In the genomic region with DNA sequence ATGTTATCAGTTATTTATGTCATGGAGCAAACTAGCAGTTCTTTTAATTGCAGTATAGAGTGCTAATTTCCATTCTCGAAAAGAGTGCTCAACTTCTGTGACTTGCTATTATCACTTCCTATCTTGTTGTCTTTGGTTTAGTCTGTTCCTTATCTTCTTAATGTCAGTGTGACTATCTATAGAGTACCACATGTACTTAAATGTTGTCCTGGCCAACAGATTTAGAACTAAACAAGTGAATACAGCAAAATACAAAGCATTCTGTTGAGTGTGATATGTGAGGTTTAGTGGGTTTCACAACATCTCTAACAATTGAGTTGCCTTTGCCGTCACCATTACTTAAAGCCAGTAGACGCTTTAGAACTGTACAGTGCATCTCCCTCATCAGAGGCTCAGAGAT, we compare ENCODE assay signal across 37 mouse cellular contexts. TPM values are rescaled to one million over a fixed set of nuclear protein-coding genes. Genes with fewer than 3 reads are reported as not detected.
"Had no signal": no experiment of that assay in that cellular context is flagged by ENCODE, and none has a peak within 500 bp of the region (broad histone marks: within the 10 kb centered on the region; RNA-seq: fewer than 3 reads in every experiment).

No protein-coding gene starts in this region.

- H3K27me3 ChIP-seq: limb, embryonic 12.5 days; limb, embryonic 13.5 days; limb, embryonic 15.5 days; liver, embryonic 12.5 days; liver, embryonic 13.5 days; liver, embryonic 15.5 days; lung, embryonic 15.5 days; megakaryocyte, embryonic 14.5 days; midbrain, embryonic 12.5 days; midbrain, embryonic 13.5 days; midbrain, embryonic 15.5 days; neural tube, embryonic 12.5 days had no signal

- ATAC-seq: liver, embryonic 12.5 days; liver, postnatal 0 days; lung, postnatal 0 days; midbrain, embryonic 13.5 days; midbrain, embryonic 15.5 days; midbrain, embryonic 16.5 days had no signal

- H3K27ac ChIP-seq: limb, embryonic 10.5 days; limb, embryonic 12.5 days; limb, embryonic 13.5 days; limb, embryonic 15.5 days; liver, embryonic 12.5 days; liver, embryonic 13.5 days; liver, embryonic 14.5 days; liver, embryonic 15.5 days; lung, embryonic 15.5 days; macrophage; midbrain, embryonic 10.5 days; midbrain, embryonic 12.5 days; midbrain, embryonic 13.5 days; midbrain, embryonic 15.5 days; neural tube, embryonic 12.5 days had no signal

- DNase-seq: left cerebral cortex, postnatal 4 days; liver; liver, embryonic 13.5 days; liver, postnatal 0 days; lung, adult 18-20 months; lung, adult 2 months; lung, postnatal 10 days; lung, postnatal 14 days; lung, postnatal 36 days; lung, postnatal 4 days; midbrain, embryonic 14.5 days had no signal

- H3K4me3 ChIP-seq: limb, embryonic 10.5 days; limb, embryonic 12.5 days; limb, embryonic 13.5 days; limb, embryonic 15.5 days; liver, embryonic 12.5 days; liver, embryonic 13.5 days; liver, embryonic 15.5 days; lung, embryonic 15.5 days; megakaryocyte, embryonic 14.5 days; midbrain, embryonic 10.5 days; midbrain, embryonic 12.5 days; midbrain, embryonic 13.5 days; midbrain, embryonic 15.5 days; myocyte; neural tube, embryonic 12.5 days had no signal

- H3K4me1 ChIP-seq: limb, embryonic 10.5 days; limb, embryonic 12.5 days; limb, embryonic 13.5 days; limb, embryonic 15.5 days; liver, embryonic 15.5 days; lung, embryonic 15.5 days; midbrain, embryonic 15.5 days had no signal

- H3K9me3 ChIP-seq: limb, embryonic 10.5 days; limb, embryonic 12.5 days; limb, embryonic 13.5 days; limb, embryonic 15.5 days; liver, embryonic 12.5 days; liver, embryonic 13.5 days; liver, embryonic 15.5 days; lung, embryonic 15.5 days; megakaryocyte, embryonic 14.5 days; midbrain, embryonic 10.5 days; midbrain, embryonic 12.5 days; midbrain, embryonic 13.5 days; midbrain, embryonic 15.5 days; neural tube, embryonic 12.5 days had no signal

RNA-seq across cellular contexts. Expression of a gene that starts 27.1 kb away (rescaled TPM):
- total RNA-seq: left cerebral cortex, adult 8-10 months; left cerebral cortex, postnatal 10 days; left cerebral cortex, postnatal 14 days; left cerebral cortex, postnatal 25 days; left cerebral cortex, postnatal 36 days; left cerebral cortex, postnatal 4 days; megakaryocyte, adult 5-6 weeks; monocyte, adult 5-6 weeks had no signal
- polyA plus RNA-seq: limb, embryonic 11.5 days; macrophage; midbrain, embryonic 12.5 days; neural tube, embryonic 12.5 days had no signal
